Mouse (Mus musculus): ENCODE results near the gene Chordc1. TPM values are rescaled to one million over a fixed set of nuclear protein-coding genes. Genes with fewer than 3 reads are reported as not detected.
A peak's percentile ranks its signal among the peaks of the same experiment; 100 is the strongest.

Gene Chordc1
- polyA plus RNA-seq, 1 experiment = 27.5 TPM

GRCm38 (mm10) chr9:18292443-18292922, 558 bp downstream of the Chordc1 start:
- Histone ChIP-seq H3K79me3 (ENCODE audit: low read depth) (peaks cover 49% of the 10 kb centered on the region), H3K36me3 (ENCODE audit: control insufficient read depth, insufficient read depth) (peaks cover 19% of the 10 kb centered on the region), H3ac (ENCODE audit: control insufficient read depth, insufficient read length, low read depth) (peak overlapping the region; percentile 89), H3K4me3 (ENCODE audit: insufficient read depth, poor library complexity, severe bottlenecking) (peak overlapping the region; percentile 94), H3K79me2 (ENCODE audit: control insufficient read depth, insufficient read depth) (peaks cover 54% of the 10 kb centered on the region), H3K27me3 (ENCODE audit: control insufficient read depth, insufficient read depth, insufficient read length) (no peaks in the 10 kb centered on the region)
- no peak for TF ChIP-seq MAX (IDR thresholded peaks at IDR 0.05)
- TF ChIP-seq CTCF (IDR thresholded peaks at IDR 0.05; ENCODE audit: control insufficient read depth, insufficient read depth, insufficient read length) = no peak
- TF ChIP-seq USF1 (IDR thresholded peaks at IDR 0.05; ENCODE audit: low read depth) = no peak
- no peak for TF ChIP-seq MYOD1 (IDR thresholded peaks at IDR 0.05; ENCODE audit: control insufficient read depth, insufficient read length, low read depth)

GRCm38 (mm10) chr9:18293026-18293781, 1.3 kb downstream of the Chordc1 start:
- TF ChIP-seq CTCF (IDR thresholded peaks at IDR 0.05; ENCODE audit: control insufficient read depth, insufficient read depth, insufficient read length) (no peak), MYOG (IDR thresholded peaks at IDR 0.05; ENCODE audit: control insufficient read depth, extremely low read depth, insufficient read length) (no peak), MAX (IDR thresholded peaks at IDR 0.05) (no peak), FOSL1 (IDR thresholded peaks at IDR 0.05; ENCODE audit: insufficient read depth, low read length, poor library complexity, severe bottlenecking) (no peak), CEBPB (IDR thresholded peaks at IDR 0.05; ENCODE audit: low read depth) (no peak), MYOD1 (IDR thresholded peaks at IDR 0.05; ENCODE audit: control insufficient read depth, insufficient read length, low read depth) (no peak), USF1 (IDR thresholded peaks at IDR 0.05; ENCODE audit: low read depth) (no peak)
- peaks cover 58% of the 10 kb centered on the region for H3K79me2 ChIP-seq (ENCODE audit: control insufficient read depth, insufficient read depth)
- peaks cover 51% of the 10 kb centered on the region for H3K79me3 ChIP-seq (ENCODE audit: low read depth)
- H3K27me3 ChIP-seq (ENCODE audit: control insufficient read depth, insufficient read depth, insufficient read length) = no peaks in the 10 kb centered on the region
- peak overlapping the region; percentile 94 for H3K4me3 ChIP-seq (ENCODE audit: insufficient read depth, poor library complexity, severe bottlenecking)
- peaks cover 19% of the 10 kb centered on the region for H3K36me3 ChIP-seq (ENCODE audit: control insufficient read depth, insufficient read depth)
- H3ac ChIP-seq (ENCODE audit: control insufficient read depth, insufficient read length, low read depth) = peak overlapping the region; percentile 89

GRCm38 (mm10) chr9:18298301-18298700, 6.4 kb downstream of the Chordc1 start:
- no peak for TF ChIP-seq MAX (IDR thresholded peaks at IDR 0.05)
- TF ChIP-seq CTCF (IDR thresholded peaks at IDR 0.05; ENCODE audit: control insufficient read depth, insufficient read depth, insufficient read length) = no peak
- no peak for TF ChIP-seq FOSL1 (IDR thresholded peaks at IDR 0.05; ENCODE audit: insufficient read depth, low read length, poor library complexity, severe bottlenecking)
- TF ChIP-seq MYOD1 (IDR thresholded peaks at IDR 0.05; ENCODE audit: control insufficient read depth, insufficient read length, low read depth) = no peak
- no peak for TF ChIP-seq MYOG (IDR thresholded peaks at IDR 0.05; ENCODE audit: control insufficient read depth, extremely low read depth, insufficient read length)
- TF ChIP-seq USF1 (IDR thresholded peaks at IDR 0.05; ENCODE audit: low read depth) = no peak
- no peak for TF ChIP-seq CEBPB (IDR thresholded peaks at IDR 0.05; ENCODE audit: low read depth)
- Histone ChIP-seq H3K27me3 (ENCODE audit: control insufficient read depth, insufficient read depth, insufficient read length) (no peaks in the 10 kb centered on the region), H3K36me3 (ENCODE audit: control insufficient read depth, insufficient read depth) (peaks cover 62% of the 10 kb centered on the region)

GRCm38 (mm10) chr9:18319990-18320389, 28.1 kb downstream of the Chordc1 start:
- no peaks in the 10 kb centered on the region for H3K79me2 ChIP-seq (ENCODE audit: control insufficient read depth, insufficient read depth)
- peaks cover 39% of the 10 kb centered on the region for H3K36me3 ChIP-seq (ENCODE audit: control insufficient read depth, insufficient read depth)
- no peaks in the 10 kb centered on the region for H3K79me3 ChIP-seq (ENCODE audit: low read depth)
- H3K4me3 ChIP-seq (ENCODE audit: insufficient read depth, poor library complexity, severe bottlenecking) = no peak overlapping the region
- H3K27me3 ChIP-seq (ENCODE audit: control insufficient read depth, insufficient read depth, insufficient read length) = no peaks in the 10 kb centered on the region
- no peak overlapping the region for H3ac ChIP-seq (ENCODE audit: control insufficient read depth, insufficient read length, low read depth)
- TF ChIP-seq CTCF (IDR thresholded peaks at IDR 0.05; ENCODE audit: control insufficient read depth, insufficient read depth, insufficient read length) (no peak), USF1 (IDR thresholded peaks at IDR 0.05; ENCODE audit: low read depth) (no peak), MYOG (IDR thresholded peaks at IDR 0.05; ENCODE audit: control insufficient read depth, extremely low read depth, insufficient read length) (no peak), CEBPB (IDR thresholded peaks at IDR 0.05; ENCODE audit: low read depth) (no peak), MAX (IDR thresholded peaks at IDR 0.05) (no peak), FOSL1 (IDR thresholded peaks at IDR 0.05; ENCODE audit: insufficient read depth, low read length, poor library complexity, severe bottlenecking) (no peak), MYOD1 (IDR thresholded peaks at IDR 0.05; ENCODE audit: control insufficient read depth, insufficient read length, low read depth) (no peak)

More at GRCm38 (mm10) chr9:18298301-18298700, 6.4 kb downstream of the Chordc1 start:
- H3K4me3 ChIP-seq (ENCODE audit: insufficient read depth, poor library complexity, severe bottlenecking) = no peak overlapping the region
- H3ac ChIP-seq (ENCODE audit: control insufficient read depth, insufficient read length, low read depth) = no peak overlapping the region
- peaks cover 56% of the 10 kb centered on the region for H3K79me2 ChIP-seq (ENCODE audit: control insufficient read depth, insufficient read depth)
- peaks cover 43% of the 10 kb centered on the region for H3K79me3 ChIP-seq (ENCODE audit: low read depth)

Other genes with a start within 250 kb of the Chordc1 start
- 1.1 TPM for gene Naalad2, start 110.9 kb downstream of the Chordc1 start, polyA plus RNA-seq (2012; fragmentation: generic; extraction: Trizol)
- gene Ubtfl1, start 112.3 kb downstream of the Chordc1 start, polyA plus RNA-seq (2012; fragmentation: generic; extraction: Trizol) = 0.01 TPM
- not detected for gene Mbd3l2, start 138.5 kb downstream of the Chordc1 start, polyA plus RNA-seq (2012; fragmentation: generic; extraction: Trizol)
- 0.30 TPM for gene Zfp558, start 186.1 kb downstream of the Chordc1 start, polyA plus RNA-seq (2012; fragmentation: generic; extraction: Trizol)
- gene Mbd3l1, start 186.2 kb downstream of the Chordc1 start, polyA plus RNA-seq (2012; fragmentation: generic; extraction: Trizol) = not detected